Mouse (Mus musculus) urinary bladder, postnatal 14 days (tissue): Measurements from ENCODE around the gene Thtpa.
A peak's percentile ranks its signal among the peaks of the same experiment; 100 is the strongest.

ENCODE experiments used
- DNase-seq: peaks from one replicate; pipeline ENCODE4 v3.0.0; 2021; ENCODE audit warnings: low spot score

The Thtpa gene

GRCm38 (mm10) chr14:55105836-55106809 is 11.5 kb downstream of the Thtpa start, which contains the start of gene Ap1g2:
Ap1g2 (minus strand) TSS chr14:55106593.
- peak; percentile 84 for DNase-seq

- no peak for DNase-seq
Measured at GRCm38 (mm10) chr14:55106990-55107389, 12.4 kb downstream of the Thtpa start.

GRCm38 (mm10) chr14:55108202-55108870 is 13.8 kb downstream of the Thtpa start:
- DNase-seq = no peak

DNA sequence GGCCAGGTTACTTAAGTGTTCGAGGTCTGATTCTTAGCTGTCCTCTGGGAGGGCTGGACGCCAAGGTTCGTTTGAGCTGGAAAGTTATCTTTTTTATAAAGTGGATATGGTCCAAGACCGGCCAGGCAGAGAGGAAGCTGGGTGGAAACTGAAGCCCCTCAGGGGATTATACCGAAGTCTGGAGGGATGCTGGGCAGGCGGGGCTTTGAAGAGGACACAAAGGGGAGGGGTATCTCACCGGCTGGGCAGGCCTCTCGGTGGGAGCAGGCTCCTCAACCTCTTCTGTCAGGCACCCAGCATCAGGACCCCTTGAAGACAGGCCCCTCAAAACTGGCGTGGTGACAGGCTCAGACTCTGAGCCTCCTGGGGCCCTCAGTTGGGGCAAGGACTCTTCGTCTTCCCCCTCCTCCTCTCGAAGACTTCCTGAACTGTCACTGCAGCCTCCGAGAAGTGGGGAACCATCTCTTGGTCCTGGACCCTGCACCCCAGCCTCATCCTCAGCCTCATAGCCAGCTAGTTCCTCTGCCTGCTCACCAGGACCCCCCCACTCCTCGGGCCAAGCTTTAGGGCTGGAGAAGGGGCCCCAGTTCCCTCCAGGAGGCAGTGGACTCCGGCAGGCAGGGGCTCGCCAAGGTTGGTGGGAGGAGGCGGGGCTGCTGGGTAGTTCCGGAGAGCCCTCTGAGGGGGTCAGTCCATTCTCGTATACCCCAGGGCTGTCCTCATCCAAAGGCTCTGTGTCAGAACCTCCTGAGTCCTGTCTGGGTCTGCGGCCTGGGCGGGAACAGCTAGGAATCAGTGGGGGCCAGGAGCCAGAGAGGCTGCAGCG is 14.7 kb downstream of the Thtpa start:
- no peak for DNase-seq

DNA sequence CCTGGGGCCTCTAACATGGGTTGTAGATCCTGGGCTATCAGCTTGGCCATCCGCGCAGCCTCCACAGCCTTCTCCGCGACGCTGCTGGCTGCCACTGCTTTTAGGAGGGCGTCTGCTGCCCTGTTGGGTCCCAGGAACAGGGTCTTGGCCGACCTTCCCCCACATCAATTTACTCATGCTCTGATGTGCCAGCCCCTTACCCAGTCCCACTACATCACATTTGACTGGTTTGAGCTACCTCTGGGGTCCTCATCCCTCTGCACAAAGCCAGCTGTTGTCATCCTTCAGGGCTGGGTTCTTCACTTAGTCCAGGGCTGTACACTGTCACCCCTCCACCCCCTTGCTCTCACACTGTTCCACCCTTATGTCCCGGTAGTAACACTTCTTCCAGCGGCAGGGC is 15.5 kb downstream of the Thtpa start:
- DNase-seq = no peak

- no peak for DNase-seq
Measured at GRCm38 (mm10) chr14:55111720-55112119, 17.1 kb downstream of the Thtpa start.

DNA sequence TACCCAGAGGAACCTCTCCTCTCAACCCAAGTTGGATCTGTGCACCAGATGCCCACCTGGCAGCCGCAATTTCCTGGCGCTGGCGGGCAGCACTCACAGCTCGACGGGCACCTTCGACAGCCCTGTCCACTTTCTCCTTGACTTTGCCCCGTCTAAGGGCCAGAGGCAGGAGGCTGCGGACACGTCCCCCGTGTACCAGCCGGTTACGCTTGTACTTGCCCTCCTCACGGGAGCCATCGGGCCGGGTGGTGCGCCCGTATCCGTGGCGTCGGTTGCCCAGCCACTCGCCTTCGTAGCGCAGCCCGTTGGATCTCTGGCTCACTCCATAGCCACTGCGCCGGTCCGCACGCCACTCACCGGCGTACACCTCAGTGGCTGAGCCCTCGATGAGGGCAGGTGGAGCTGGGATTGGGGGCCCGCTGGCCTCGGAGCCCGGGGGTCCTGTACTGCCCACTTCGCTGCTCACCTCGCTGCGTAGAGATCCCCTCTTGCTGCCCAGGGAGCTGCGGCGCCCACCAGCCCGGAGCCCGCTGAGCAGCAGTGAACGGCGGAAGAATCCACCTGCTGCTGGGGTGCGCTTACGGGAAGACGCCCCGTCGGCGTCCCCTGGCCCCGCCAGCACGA is 18.9 kb downstream of the Thtpa start:
- no peak for DNase-seq

DNA sequence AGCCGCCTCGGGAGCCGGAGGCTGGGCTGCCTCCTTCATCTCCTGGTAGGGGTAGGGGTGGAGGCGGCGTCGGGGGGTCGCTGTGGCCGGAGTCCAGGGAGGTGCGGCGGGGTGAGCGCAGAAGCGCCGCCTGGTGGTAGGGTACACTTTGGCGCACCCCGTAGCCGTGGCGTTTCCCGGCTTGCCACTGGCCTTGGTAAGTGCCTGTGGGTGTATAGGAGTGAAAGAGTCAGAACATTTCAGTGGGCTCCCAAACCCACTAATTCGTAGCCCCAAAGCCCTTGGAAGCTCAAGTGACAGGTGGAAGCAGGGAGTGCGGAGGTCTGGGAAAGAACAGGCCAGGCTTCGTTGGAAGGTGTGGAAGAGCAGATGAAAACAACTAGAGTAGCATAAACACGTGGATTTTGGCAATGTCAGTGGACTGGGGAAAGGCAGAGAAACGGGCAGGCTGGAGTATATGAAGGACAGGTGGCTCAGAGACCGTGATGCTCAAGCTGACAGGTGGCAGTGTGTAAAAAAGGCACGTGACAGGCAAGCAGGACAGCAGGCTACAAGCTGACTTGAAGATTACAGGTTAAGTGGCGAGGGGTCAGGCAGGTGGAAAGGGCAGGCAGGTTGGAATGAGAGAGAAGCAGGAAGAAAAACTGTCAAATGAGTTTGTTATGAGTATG is 19.5 kb downstream of the Thtpa start:
- DNase-seq = no peak

GRCm38 (mm10) chr14:55114759-55115701 is 20.4 kb downstream of the Thtpa start:
- peak; percentile 56 for DNase-seq

GRCm38 (mm10) chr14:55115846-55116245 is 21.3 kb downstream of the Thtpa start:
- no peak for DNase-seq

GRCm38 (mm10) chr14:55116425-55117200 is 22.0 kb downstream of the Thtpa start, which contains the start of gene Jph4:
Jph4 (minus strand) TSS chr14:55116935.
- DNase-seq = no peak

GRCm38 (mm10) chr14:55118852-55119251 is 24.3 kb downstream of the Thtpa start:
- no peak for DNase-seq

GRCm38 (mm10) chr14:55119421-55120134 is 25.0 kb downstream of the Thtpa start:
- no peak for DNase-seq

- peak; percentile 84 for DNase-seq
Measured at GRCm38 (mm10) chr14:55121947-55122346, 27.4 kb downstream of the Thtpa start.

GRCm38 (mm10) chr14:55122359-55122758 is 27.8 kb downstream of the Thtpa start:
- no peak for DNase-seq

GRCm38 (mm10) chr14:55125711-55126110 is 31.1 kb downstream of the Thtpa start:
- DNase-seq = no peak

DNA sequence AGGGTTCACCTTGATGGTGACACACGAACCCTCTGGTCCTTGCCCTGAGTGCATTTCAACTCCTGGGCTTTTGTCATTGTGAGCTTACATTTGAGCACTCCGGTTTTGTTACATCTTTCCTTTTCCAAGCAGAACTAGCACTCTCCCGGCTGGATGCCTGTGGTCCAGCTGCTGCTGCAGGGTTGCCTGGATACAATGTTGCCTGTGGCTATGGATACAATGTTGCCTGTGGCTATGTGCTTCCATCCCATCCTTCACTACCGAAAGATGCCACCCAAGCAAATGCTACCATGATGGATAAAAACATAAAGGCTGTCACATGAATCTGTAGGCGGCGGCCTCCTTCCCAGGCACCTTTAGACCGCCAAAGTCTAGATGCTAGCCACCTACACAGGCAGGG is 31.9 kb downstream of the Thtpa start:
- no peak for DNase-seq

- no peak for DNase-seq
Measured at GRCm38 (mm10) chr14:55135676-55136075, 41.1 kb downstream of the Thtpa start.
